Mouse (Mus musculus) stomach, postnatal 0 days (tissue): ENCODE measurements at regions not wholly inside any gene's neighbourhood (a gene's known extent, or its start where the extent isn't known, plus 50 kb on each side); places are given as distances from the start of the nearest gene placed in this dataset.

Experiments
- ATAC-seq: fragments of 200-750 bp; cut with Nextera tagmentation; 2 replicates; pipeline ENCODE4 v1.8.0; 2017; ENCODE audit not compliant: low FRiP score, low TSS enrichment
- DNase-seq: peaks from one replicate; pipeline ENCODE4 v3.0.0-alpha.2; 2016; ENCODE audit warnings: low spot score
- H3K27ac ChIP-seq: fragments of 300-500 bp; sonication (generic); replicated peaks from 2 replicates; pipeline ENCODE4 v1.5.1; 2014; ENCODE audit warnings: mild to moderate bottlenecking, control low read depth
- H3K27me3 ChIP-seq: fragments of 300-500 bp; sonication (generic); 2 replicates; pipeline ENCODE4 v1.6.1; 2014; ENCODE audit warnings: low read length; ENCODE audit not compliant: control insufficient read depth, insufficient read depth
- H3K36me3 ChIP-seq: fragments of 300-500 bp; sonication (generic); 2 replicates; pipeline ENCODE4 v1.6.1; 2014; ENCODE audit warnings: low read length, mixed read lengths; ENCODE audit not compliant: control insufficient read depth, insufficient read depth
- H3K4me1 ChIP-seq: fragments of 300-500 bp; sonication (generic); replicated peaks from 2 replicates; pipeline ENCODE4 v1.6.1; 2014; ENCODE audit warnings: antibody characterized with exemption; ENCODE audit not compliant: control insufficient read depth, insufficient read depth
- H3K4me2 ChIP-seq: fragments of 300-500 bp; sonication (generic); replicated peaks from 2 replicates; pipeline ENCODE4 v1.6.1; 2014; ENCODE audit warnings: low read depth, mild to moderate bottlenecking, control low read depth, moderate library complexity
- H3K4me3 ChIP-seq: fragments of 300-500 bp; sonication (generic); 2 replicates; pipeline ENCODE4 v1.5.1; 2014; ENCODE audit warnings: low read depth, low read length, control low read depth
- H3K9ac ChIP-seq: fragments of 300-500 bp; sonication (generic); 2 replicates; pipeline ENCODE4 v1.6.1; 2014; ENCODE audit warnings: mild to moderate bottlenecking, low read length, control low read depth, mixed read lengths
- H3K9me3 ChIP-seq: fragments of 300-500 bp; sonication (generic); 2 replicates; pipeline ENCODE4 v1.6.1; 2016; ENCODE audit warnings: low read length; ENCODE audit not compliant: control insufficient read depth
- CTCF ChIP-seq: IDR thresholded peaks from 2 replicates; pipeline ENCODE4 v1.5.1; 2016; ENCODE audit warnings: antibody characterized with exemption, low read depth, mild to moderate bottlenecking, moderate library complexity
- EP300 ChIP-seq: optimal IDR thresholded peaks from 2 replicates; pipeline ENCODE3; 2016; ENCODE audit warnings: antibody characterized with exemption
- WGBS: fragments of 180-500 bp; shearing (Covaris S2); extraction: QIAGEN DNeasy Blood & Tissue Kit; methylation state at CpG from one replicate; pipeline ENCODE4 v1.1.7; 2014; 5-methylcytosine and 5-hydroxymethylcytosine counted together

- DNase-seq, result no peak
- Histone ChIP-seq H3K4me1 (0 out of 2 replicates have a peak, but pooled peaks cover 3% of the 10 kb centered on the region), H3K4me3 (no peak overlapping the region), H3K9me3 (no peaks in the 10 kb centered on the region), H3K9ac (no peak overlapping the region), H3K36me3 (no peaks in the 10 kb centered on the region), H3K27ac (no peak overlapping the region), H3K4me2 (no peak overlapping the region), H3K27me3 (no peaks in the 10 kb centered on the region)
- no peak for TF ChIP-seq CTCF
- no peak for TF ChIP-seq EP300
- ATAC-seq, result no peak
- 37% methylated on average over 14 of the region's 14 CpGs for WGBS
Observed at GRCm38 (mm10) chr6:99800324-99800723, 74.1 kb upstream of the Prok2 start.

GRCm38 (mm10) chr6:99796390-99796789 lies 70.2 kb upstream of the Prok2 start:
- Histone ChIP-seq H3K4me2 (no peak overlapping the region), H3K4me1 (no peaks in the 10 kb centered on the region), H3K9ac (no peak overlapping the region), H3K27me3 (no peaks in the 10 kb centered on the region), H3K4me3 (no peak overlapping the region), H3K9me3 (no peaks in the 10 kb centered on the region), H3K27ac (no peak overlapping the region), H3K36me3 (no peaks in the 10 kb centered on the region)
- TF ChIP-seq EP300 (no peak), CTCF (no peak)
- DNase-seq (no peak), ATAC-seq (no peak)
- WGBS, result 90% methylated on average over 12 of the region's 12 CpGs

GRCm38 (mm10) chr6:99793546-99793945 lies 67.4 kb upstream of the Prok2 start:
- Histone ChIP-seq H3K4me2 (no peak overlapping the region), H3K9me3 (no peaks in the 10 kb centered on the region), H3K27me3 (no peaks in the 10 kb centered on the region), H3K9ac (no peak overlapping the region), H3K27ac (no peak overlapping the region), H3K4me1 (no peaks in the 10 kb centered on the region), H3K4me3 (no peak overlapping the region), H3K36me3 (no peaks in the 10 kb centered on the region)
- TF ChIP-seq EP300 (no peak), CTCF (no peak)
- DNase-seq (no peak), ATAC-seq (no peak)
- 63% methylated on average over 10 of the region's 10 CpGs for WGBS

- no peak overlapping the region for H3K4me3 ChIP-seq
- H3K27ac ChIP-seq, result no peak overlapping the region
- no peaks in the 10 kb centered on the region for H3K36me3 ChIP-seq
- ATAC-seq (no peak), DNase-seq (no peak)
- H3K4me1 ChIP-seq, result no peaks in the 10 kb centered on the region
- H3K9ac ChIP-seq, result no peak overlapping the region
- H3K27me3 ChIP-seq, result no peaks in the 10 kb centered on the region
- 62% methylated on average over 10 of the region's 10 CpGs for WGBS
- TF ChIP-seq EP300 (no peak), CTCF (no peak)
- no peak overlapping the region for H3K4me2 ChIP-seq
- H3K9me3 ChIP-seq, result 0 out of 2 replicates have a peak, but pooled peaks cover 2% of the 10 kb centered on the region
Observed at GRCm38 (mm10) chr6:99792353-99792752, 66.2 kb upstream of the Prok2 start.

- Histone ChIP-seq H3K4me2 (no peak overlapping the region), H3K4me3 (no peak overlapping the region), H3K36me3 (no peaks in the 10 kb centered on the region), H3K27me3 (no peaks in the 10 kb centered on the region), H3K9me3 (0 out of 2 replicates have a peak, but pooled peaks cover 2% of the 10 kb centered on the region), H3K9ac (no peak overlapping the region), H3K27ac (no peak overlapping the region), H3K4me1 (no peaks in the 10 kb centered on the region)
- DNase-seq (no peak), ATAC-seq (no peak)
- TF ChIP-seq EP300 (no peak), CTCF (no peak)
- WGBS, result 83% methylated on average over 7 of the region's 7 CpGs
Observed at GRCm38 (mm10) chr6:99786977-99787376, 60.8 kb upstream of the Prok2 start.

- Histone ChIP-seq H3K36me3 (no peaks in the 10 kb centered on the region), H3K27me3 (no peaks in the 10 kb centered on the region)
- no peak for ATAC-seq
Observed at GRCm38 (mm10) chr6:99785212-99785611, 59.0 kb upstream of the Prok2 start.

More at GRCm38 (mm10) chr6:99785212-99785611, 59.0 kb upstream of the Prok2 start:
- H3K4me3 ChIP-seq, result no peak overlapping the region
- 0 out of 2 replicates have a peak, but pooled peaks cover 2% of the 10 kb centered on the region for H3K9me3 ChIP-seq
- H3K9ac ChIP-seq, result no peak overlapping the region
- H3K27ac ChIP-seq, result no peak overlapping the region
- 78% methylated on average over 6 of the region's 6 CpGs for WGBS
- no peaks in the 10 kb centered on the region for H3K4me1 ChIP-seq
- no peak for DNase-seq
- TF ChIP-seq CTCF, result no peak
- no peak for TF ChIP-seq EP300
- H3K4me2 ChIP-seq, result no peak overlapping the region
